In the genomic region with DNA sequence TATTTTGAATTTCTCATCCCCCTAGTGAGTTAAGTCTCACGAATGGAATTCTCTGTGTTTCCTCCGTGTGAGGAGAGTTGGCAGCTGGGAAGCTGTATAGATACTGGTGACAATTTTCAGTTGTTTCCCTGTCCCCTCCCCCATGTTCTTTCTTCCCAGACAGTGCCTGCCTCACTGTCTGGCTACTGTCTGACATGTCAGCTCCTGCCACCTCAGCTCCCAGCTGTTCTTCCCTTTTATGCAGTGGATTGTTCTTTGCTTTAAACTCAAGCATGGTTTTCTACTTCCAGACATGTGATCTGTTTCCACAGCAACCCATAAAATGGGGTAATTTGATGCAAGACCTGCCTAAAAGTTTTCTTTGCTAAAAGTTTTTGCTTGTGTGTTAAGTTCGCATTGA, we compare ENCODE assay signal across 13 mouse cellular contexts.
DNase-seq lines count a peak whose midpoint lies in the region; ATAC-seq and TF ChIP-seq lines count a peak whose summit lies in the region.
"Had no signal": no experiment of that assay in that cellular context is flagged by ENCODE, and none has a peak within 500 bp of the region (broad histone marks: within the 10 kb centered on the region; RNA-seq: fewer than 3 reads in every experiment).

No protein-coding gene starts in this region.

- no peak overlapping the region for H3K4me2 ChIP-seq in heart, postnatal 0 days (ENCODE audit: low read depth, low read length)
- H3K4me2 ChIP-seq in embryonic facial prominence, embryonic 13.5 days = 0 out of 2 replicates have a peak overlapping the region, but pooled peaks have one; percentile 20
- H3K4me2 ChIP-seq in liver, postnatal 0 days (ENCODE audit: low read depth, low read length) = no peak overlapping the region
- H3K4me2 ChIP-seq: lung, embryonic 15.5 days had no signal

- peak; percentile 14 for DNase-seq in heart, postnatal 0 days (ENCODE audit: low spot score)
- no peak for DNase-seq in heart, adult 11 months
- peak; percentile 37 for DNase-seq in brain, adult 2 months (ENCODE audit: low read depth, low spot score)
- DNase-seq in left cerebral cortex, postnatal 10 days (ENCODE audit: extremely low spot score in 1 of 2, low spot score in 2 of 2) = peak; percentile 4 to 14
- DNase-seq in gastrocnemius, postnatal 4 days (ENCODE audit: low spot score in 2 of 2) = no peak
- DNase-seq in liver, postnatal 0 days = no peak
- no peak for DNase-seq in kidney, adult 2 months
- DNase-seq: gastrocnemius, postnatal 14 days had no signal

- H3K27ac ChIP-seq in heart, postnatal 0 days (ENCODE audit: low read depth) = no peak overlapping the region
- no peak overlapping the region for H3K27ac ChIP-seq in embryonic facial prominence, embryonic 13.5 days
- no peak overlapping the region for H3K27ac ChIP-seq in liver, postnatal 0 days (ENCODE audit: low read depth)
- H3K27ac ChIP-seq in kidney, adult 2 months (ENCODE audit: insufficient read depth, low read depth, low read length) = no peak overlapping the region
- H3K27ac ChIP-seq: layer of hippocampus, adult 2 months; lung, embryonic 15.5 days; stomach, postnatal 0 days had no signal

- no peak for TF ChIP-seq EP300 in heart, postnatal 0 days (IDR thresholded peaks at IDR 0.05; ENCODE audit: low read depth)
- TF ChIP-seq EP300 in liver, postnatal 0 days (IDR thresholded peaks at IDR 0.05; ENCODE audit: low read depth) = no peak

- TF ChIP-seq CTCF in heart, postnatal 0 days (IDR thresholded peaks at IDR 0.05; ENCODE audit: low read depth) = no peak
- no peak for TF ChIP-seq CTCF in liver, postnatal 0 days (IDR thresholded peaks at IDR 0.05; ENCODE audit: low read depth)
- TF ChIP-seq CTCF in kidney, adult 2 months (conservative IDR thresholded peaks at IDR 0.05; ENCODE audit: insufficient read depth, insufficient read length, low read depth, low read length) = no peak

- ATAC-seq in heart, postnatal 0 days (ENCODE audit: insufficient read depth, low read depth) = peak; percentile 74
- no peak for ATAC-seq in embryonic facial prominence, embryonic 13.5 days (ENCODE audit: insufficient number of reproducible peaks, insufficient read depth, low FRiP score, low TSS enrichment, low read depth)
- no peak for ATAC-seq in liver, postnatal 0 days
- ATAC-seq: CD4-positive, CD25-positive, alpha-beta regulatory T cell, adult 4 months had no signal

- 23% methylated on average over 3 of the region's 3 CpGs for WGBS in heart, postnatal 0 days
- WGBS in embryonic facial prominence, embryonic 13.5 days = 22% methylated on average over 3 of the region's 3 CpGs
- 54% methylated on average over 3 of the region's 3 CpGs for WGBS in liver, postnatal 0 days (ENCODE audit: insufficient replicate concordance)
- 27% methylated on average over 3 of the region's 3 CpGs for WGBS in kidney, adult 2 months

- H3K36me3 ChIP-seq in heart, postnatal 0 days (replicated peaks; ENCODE audit: control insufficient read depth, insufficient read depth, low read length) = no peaks in the 10 kb centered on the region
- H3K36me3 ChIP-seq in embryonic facial prominence, embryonic 13.5 days = no peaks in the 10 kb centered on the region
- no peaks in the 10 kb centered on the region for H3K36me3 ChIP-seq in liver, postnatal 0 days (replicated peaks; ENCODE audit: insufficient read depth, low read length)
- no peaks in the 10 kb centered on the region for H3K36me3 ChIP-seq in kidney, adult 2 months (ENCODE audit: control insufficient read depth, insufficient read depth, low read length)
- H3K36me3 ChIP-seq: lung, embryonic 15.5 days had no signal

- H3K27me3 ChIP-seq in heart, postnatal 0 days (ENCODE audit: control insufficient read depth, insufficient read depth, low read length) = no peaks in the 10 kb centered on the region
- no peaks in the 10 kb centered on the region for H3K27me3 ChIP-seq in embryonic facial prominence, embryonic 13.5 days
- no peaks in the 10 kb centered on the region for H3K27me3 ChIP-seq in liver, postnatal 0 days (ENCODE audit: insufficient read depth, low read length)
- no peaks in the 10 kb centered on the region for H3K27me3 ChIP-seq in kidney, adult 2 months (replicated peaks; ENCODE audit: control insufficient read depth, insufficient read depth, low read length)
- H3K27me3 ChIP-seq: lung, embryonic 15.5 days had no signal

- H3K9me3 ChIP-seq in heart, postnatal 0 days (replicated peaks; ENCODE audit: control insufficient read depth, low read length) = no peaks in the 10 kb centered on the region
- H3K9me3 ChIP-seq in embryonic facial prominence, embryonic 13.5 days = no peaks in the 10 kb centered on the region
- no peaks in the 10 kb centered on the region for H3K9me3 ChIP-seq in liver, postnatal 0 days (ENCODE audit: low read length)
- H3K9me3 ChIP-seq: lung, embryonic 15.5 days had no signal

- H3K4me3 ChIP-seq in heart, postnatal 0 days (ENCODE audit: low read depth, low read length) = no peak overlapping the region
- H3K4me3 ChIP-seq in embryonic facial prominence, embryonic 13.5 days = no peak overlapping the region
- H3K4me3 ChIP-seq in liver, postnatal 0 days (ENCODE audit: low read depth, low read length) = no peak overlapping the region
- no peak overlapping the region for H3K4me3 ChIP-seq in kidney, adult 2 months (ENCODE audit: insufficient read depth, low read depth, low read length)
- H3K4me3 ChIP-seq: layer of hippocampus, adult 2 months; lung, embryonic 15.5 days had no signal

- intact Hi-C loops in left cerebral cortex, postnatal 10 days (cut with DNase I) = no loop called here

- no peaks in the 10 kb centered on the region for H3K4me1 ChIP-seq in heart, postnatal 0 days (ENCODE audit: control insufficient read depth, insufficient read depth)
- peaks cover 6% of the 10 kb centered on the region for H3K4me1 ChIP-seq in embryonic facial prominence, embryonic 13.5 days
- no peaks in the 10 kb centered on the region for H3K4me1 ChIP-seq in liver, postnatal 0 days (ENCODE audit: insufficient read depth)
- H3K4me1 ChIP-seq in kidney, adult 2 months (ENCODE audit: control insufficient read depth, insufficient read depth, low read length) = no peaks in the 10 kb centered on the region
- H3K4me1 ChIP-seq: lung, embryonic 15.5 days had no signal

- no peak for TF ChIP-seq POLR2A in kidney, adult 2 months (IDR thresholded peaks at IDR 0.05; ENCODE audit: low read depth, low read length)

- no peak overlapping the region for H3K9ac ChIP-seq in heart, postnatal 0 days (replicated peaks; ENCODE audit: low read depth, low read length)
- no peak overlapping the region for H3K9ac ChIP-seq in embryonic facial prominence, embryonic 13.5 days
- no peak overlapping the region for H3K9ac ChIP-seq in liver, postnatal 0 days (replicated peaks)
- H3K9ac ChIP-seq: lung, embryonic 15.5 days had no signal

Comparison
In these comparisons a context has a peak if more than half of its experiments do, and no peak if none do; other contexts are left out.
1. DNase-seq: peak in heart, postnatal 0 days (single experiment), brain, adult 2 months (single experiment) and left cerebral cortex, postnatal 10 days (2 of 2); none in heart, adult 11 months (single experiment), gastrocnemius, postnatal 4 days (0 of 2), liver, postnatal 0 days (single experiment) and kidney, adult 2 months (single experiment).